In genomic region chr11:30986625-30987017, GRCm38 (mm10) we compare ENCODE assay signal across 8 mouse cellular contexts. TPM values are rescaled to one million over a fixed set of nuclear protein-coding genes. Genes with fewer than 3 reads are reported as not detected.
DNase-seq lines count a peak whose midpoint lies in the region; ATAC-seq and TF ChIP-seq lines count a peak whose summit lies in the region.

No protein-coding gene starts in this region.

- no peaks in the 10 kb centered on the region for H3K27me3 ChIP-seq in kidney, embryonic 15.5 days
- H3K27me3 ChIP-seq in liver, embryonic 16.5 days (ENCODE audit: control insufficient read depth, insufficient read depth, low read depth, low read length): no peaks in the 10 kb centered on the region

- TF ChIP-seq POLR2A in bone marrow macrophage, adult 2 months (IDR thresholded peaks at IDR 0.05; ENCODE audit: borderline replicate concordance, low read depth, low read length): no peak

- H3K9ac ChIP-seq in kidney, embryonic 15.5 days: peak overlapping the region; percentile 59
- H3K9ac ChIP-seq in liver, embryonic 16.5 days (ENCODE audit: low read depth, low read length): peak overlapping the region; percentile 85

- no peak for TF ChIP-seq CTCF in bone marrow macrophage, adult 2 months (IDR thresholded peaks at IDR 0.05; ENCODE audit: low read depth, low read length)

- DNase-seq in kidney, adult 18-20 months: no peak
- peak; percentile 36 for DNase-seq in forelimb bud, embryonic 11.5 days (ENCODE audit: low read depth, low spot score)
- DNase-seq in retina, postnatal 1 day: no peak
- DNase-seq in spleen, adult 18-20 months: no peak
- DNase-seq in gastrocnemius, postnatal 10 days: no peak

- H3K27ac ChIP-seq in kidney, embryonic 15.5 days: peak overlapping the region; percentile 81
- peak overlapping the region; percentile 59 for H3K27ac ChIP-seq in bone marrow macrophage, adult 2 months (ENCODE audit: insufficient read depth, low read depth, low read length)
- H3K27ac ChIP-seq in liver, embryonic 16.5 days (ENCODE audit: low read length): peak overlapping the region; percentile 87

- peak; percentile 87 for ATAC-seq in kidney, embryonic 15.5 days (replicated peaks; ENCODE audit: low FRiP score)
- peak; percentile 57 for ATAC-seq in liver, embryonic 16.5 days (ENCODE audit: low read depth)

- 0% methylated on average over 2 of the region's 2 CpGs for WGBS in kidney, embryonic 15.5 days
- 0% methylated on average over 2 of the region's 2 CpGs for WGBS in liver, embryonic 16.5 days (ENCODE audit: insufficient replicate concordance)

- H3K4me2 ChIP-seq in kidney, embryonic 15.5 days: peak overlapping the region; percentile 75
- H3K4me2 ChIP-seq in liver, embryonic 16.5 days (ENCODE audit: low read depth, low read length): peak overlapping the region; percentile 74

- H3K4me3 ChIP-seq in kidney, embryonic 15.5 days (replicated peaks): peak overlapping the region; percentile 62
- peak overlapping the region; percentile 67 for H3K4me3 ChIP-seq in bone marrow macrophage, adult 2 months (ENCODE audit: insufficient read depth, low read length)
- H3K4me3 ChIP-seq in liver, embryonic 16.5 days (ENCODE audit: low read depth, low read length): peak overlapping the region; percentile 76

- peaks cover 6% of the 10 kb centered on the region; the same call in 1 of the 2 replicates for H3K36me3 ChIP-seq in kidney, embryonic 15.5 days
- peaks cover 9% of the 10 kb centered on the region for H3K36me3 ChIP-seq in liver, embryonic 16.5 days (ENCODE audit: control insufficient read depth, insufficient read depth)

- no peaks in the 10 kb centered on the region for H3K9me3 ChIP-seq in kidney, embryonic 15.5 days (replicated peaks)
- no peaks in the 10 kb centered on the region for H3K9me3 ChIP-seq in liver, embryonic 16.5 days (replicated peaks; ENCODE audit: control insufficient read depth, low read length)

- peaks cover 6% of the 10 kb centered on the region for H3K4me1 ChIP-seq in kidney, embryonic 15.5 days
- peaks cover 4% of the 10 kb centered on the region; the same call in 1 of the 2 replicates for H3K4me1 ChIP-seq in bone marrow macrophage, adult 2 months (ENCODE audit: control insufficient read depth, insufficient read depth, low read length)
- H3K4me1 ChIP-seq in liver, embryonic 16.5 days (ENCODE audit: control insufficient read depth, low read depth, low read length): peaks cover 5% of the 10 kb centered on the region

RNA-seq across cellular contexts. Expression of gene Chac2, which starts 0.5 kb away (rescaled TPM):
- polyA plus RNA-seq in kidney, embryonic 15.5 days (2015; fragmentation: Nextera tagmentation; extraction: Ambion mirVana): 17.7 and 18.8 TPM in 2 replicates
- polyA plus RNA-seq in bone marrow macrophage, adult 2 months (2012; ENCODE audit: insufficient read depth, insufficient read length, missing spikeins): 4.8 and 6.1 TPM in 2 replicates
- polyA plus RNA-seq in liver, embryonic 16.5 days (2015; fragmentation: Nextera tagmentation; extraction: Ambion mirVana): 104 and 118 TPM in 2 replicates
- 1 to 10 TPM; 8.0 to 9.0 TPM for total RNA-seq in gastrocnemius, postnatal 10 days (2021)

RNA-seq across cellular contexts. Expression of gene Erlec1, which starts 32.5 kb away (rescaled TPM):
- 11.7 and 11.9 TPM in 2 replicates for polyA plus RNA-seq in kidney, embryonic 15.5 days (2015; fragmentation: Nextera tagmentation; extraction: Ambion mirVana)
- 50.7 and 52.9 TPM in 2 replicates for polyA plus RNA-seq in bone marrow macrophage, adult 2 months (2012; ENCODE audit: insufficient read depth, insufficient read length, missing spikeins)
- polyA plus RNA-seq in liver, embryonic 16.5 days (2015; fragmentation: Nextera tagmentation; extraction: Ambion mirVana): 7.9 and 8.5 TPM in 2 replicates
- 10 to 100 TPM; 39.3 to 43.1 TPM for total RNA-seq in gastrocnemius, postnatal 10 days (2021)
